Mouse (Mus musculus) limb, embryonic 11.5 days (tissue): ENCODE measurements at regions not wholly inside any gene's neighbourhood (a gene's known extent, or its start where the extent isn't known, plus 50 kb on each side); places are given as distances from the start of the nearest gene placed in this dataset.
"Not testable (repeated sequence)": the region's sequence is repeated elsewhere in the genome, so short reads cannot be mapped to it uniquely, and the experiment has no call there.

ENCODE experiments used
- ATAC-seq: fragments of 200-750 bp; cut with Nextera tagmentation; 2 replicates; pipeline ENCODE4 v1.8.0; 2017; ENCODE audit warnings: low read depth; ENCODE audit not compliant: insufficient number of reproducible peaks, low FRiP score, low TSS enrichment
- DNase-seq: peaks from one replicate; pipeline ENCODE4 v3.0.0-alpha.2; 2015; ENCODE audit warnings: low spot score
- H3K27ac ChIP-seq: fragments of 300-500 bp; sonication (generic); replicated peaks from 2 replicates; pipeline ENCODE4 v1.5.1; 2014; ENCODE audit warnings: low read depth, mild to moderate bottlenecking, low read length
- H3K27me3 ChIP-seq: fragments of 300-500 bp; sonication (generic); 2 replicates; pipeline ENCODE4 v1.6.1; 2014; ENCODE audit warnings: mild to moderate bottlenecking, low read length, mixed read lengths; ENCODE audit not compliant: control insufficient read depth, insufficient read depth
- H3K36me3 ChIP-seq: fragments of 300-500 bp; sonication (generic); 2 replicates; pipeline ENCODE4 v1.6.1; 2014; ENCODE audit warnings: mild to moderate bottlenecking, low read length, moderate library complexity, mixed read lengths; ENCODE audit not compliant: control insufficient read depth, insufficient read depth
- H3K4me1 ChIP-seq: fragments of 300-500 bp; sonication (generic); 2 replicates; pipeline ENCODE4 v1.6.1; 2014; ENCODE audit warnings: low read length, mixed read lengths; ENCODE audit not compliant: control insufficient read depth, insufficient read depth
- H3K4me2 ChIP-seq: fragments of 300-500 bp; sonication (generic); 2 replicates; pipeline ENCODE4 v1.6.1; 2014; ENCODE audit warnings: low read depth, mild to moderate bottlenecking, moderate library complexity; ENCODE audit not compliant: severe bottlenecking
- H3K4me3 ChIP-seq: fragments of 300-500 bp; sonication (generic); 2 replicates; pipeline ENCODE4 v1.5.1; 2014; ENCODE audit warnings: low read depth, low read length
- H3K9ac ChIP-seq: fragments of 300-500 bp; sonication (generic); 2 replicates; pipeline ENCODE4 v1.6.1; 2014; ENCODE audit warnings: mild to moderate bottlenecking, low read length
- H3K9me3 ChIP-seq: fragments of 300-500 bp; sonication (generic); 2 replicates; pipeline ENCODE4 v1.6.1; 2016; ENCODE audit warnings: low read length; ENCODE audit not compliant: control insufficient read depth
- WGBS: fragments of 180-500 bp; shearing (Covaris S2); extraction: QIAGEN DNeasy Blood & Tissue Kit; methylation state at CpG from one replicate; pipeline ENCODE4 v1.1.7; 2014; 5-methylcytosine and 5-hydroxymethylcytosine counted together

- not testable (repeated sequence) for H3K4me1 ChIP-seq, H3K4me3 ChIP-seq, H3K36me3 ChIP-seq, H3K27me3 ChIP-seq, ATAC-seq, H3K4me2 ChIP-seq, H3K27ac ChIP-seq, H3K9ac ChIP-seq, H3K9me3 ChIP-seq, DNase-seq
- WGBS = 72% methylated on average over 2 of the region's 2 CpGs
Observed at GRCm38 (mm10) chr19:3158149-3158548, 124.6 kb upstream of the Mrpl21 start.

- no peak overlapping the region for H3K9ac ChIP-seq
- H3K27ac ChIP-seq = no peak overlapping the region
- peaks cover 3% of the 10 kb centered on the region; the same call in 1 of the 2 replicates for H3K9me3 ChIP-seq
- no peaks in the 10 kb centered on the region for H3K36me3 ChIP-seq
- H3K27me3 ChIP-seq = no peaks in the 10 kb centered on the region
- H3K4me2 ChIP-seq = no peak overlapping the region
- no peak for DNase-seq
- H3K4me1 ChIP-seq = no peaks in the 10 kb centered on the region
- WGBS = 85% methylated on average over 12 of the region's 12 CpGs
- no peak overlapping the region for H3K4me3 ChIP-seq
- ATAC-seq = no peak
Observed at GRCm38 (mm10) chr19:3159346-3159745, 123.4 kb upstream of the Mrpl21 start.

- Histone ChIP-seq H3K27me3 (no peaks in the 10 kb centered on the region), H3K9ac (no peak overlapping the region), H3K4me2 (no peak overlapping the region), H3K4me1 (no peaks in the 10 kb centered on the region), H3K4me3 (no peak overlapping the region), H3K9me3 (no peaks in the 10 kb centered on the region), H3K27ac (no peak overlapping the region), H3K36me3 (no peaks in the 10 kb centered on the region)
- 63% methylated on average over 7 of the region's 7 CpGs for WGBS
- no peak for ATAC-seq
- no peak for DNase-seq
Observed at GRCm38 (mm10) chr19:3167683-3168082, 115.0 kb upstream of the Mrpl21 start.

GRCm38 (mm10) chr19:3182625-3183024 lies 100.1 kb upstream of the Mrpl21 start:
- no peak for ATAC-seq
- WGBS = 62% methylated on average over 2 of the region's 2 CpGs

GRCm38 (mm10) chr19:3192644-3193043 lies 90.1 kb upstream of the Mrpl21 start:
- Histone ChIP-seq H3K9me3 (no peaks in the 10 kb centered on the region), H3K9ac (no peak overlapping the region), H3K4me2 (no peak overlapping the region), H3K4me3 (no peak overlapping the region), H3K36me3 (no peaks in the 10 kb centered on the region), H3K4me1 (no peaks in the 10 kb centered on the region), H3K27ac (no peak overlapping the region), H3K27me3 (no peaks in the 10 kb centered on the region)
- ATAC-seq (no peak), DNase-seq (no peak)

More at GRCm38 (mm10) chr19:3182625-3183024, 100.1 kb upstream of the Mrpl21 start:
- no peak for DNase-seq
- H3K9me3 ChIP-seq = no peaks in the 10 kb centered on the region
- no peak overlapping the region for H3K4me2 ChIP-seq
- no peaks in the 10 kb centered on the region for H3K36me3 ChIP-seq
- no peaks in the 10 kb centered on the region for H3K4me1 ChIP-seq
- no peak overlapping the region for H3K4me3 ChIP-seq
- no peaks in the 10 kb centered on the region for H3K27me3 ChIP-seq
- H3K27ac ChIP-seq = no peak overlapping the region
- no peak overlapping the region for H3K9ac ChIP-seq

- not testable (repeated sequence) for DNase-seq, H3K9me3 ChIP-seq, H3K4me3 ChIP-seq, H3K27ac ChIP-seq, H3K36me3 ChIP-seq, H3K4me1 ChIP-seq, H3K27me3 ChIP-seq, H3K4me2 ChIP-seq, ATAC-seq, H3K9ac ChIP-seq
- 62% methylated on average over 5 of the region's 5 CpGs for WGBS
Observed at GRCm38 (mm10) chr19:3204504-3204903, 78.2 kb upstream of the Mrpl21 start.

- WGBS = 84% methylated on average over 21 of the region's 28 CpGs
- not testable (repeated sequence) for H3K36me3 ChIP-seq, H3K4me1 ChIP-seq, H3K9ac ChIP-seq, H3K27ac ChIP-seq, H3K9me3 ChIP-seq, H3K4me2 ChIP-seq, ATAC-seq, H3K27me3 ChIP-seq, DNase-seq, H3K4me3 ChIP-seq
Observed at GRCm38 (mm10) chr19:3205406-3205805, 77.3 kb upstream of the Mrpl21 start.

GRCm38 (mm10) chr19:3208283-3208682 lies 74.4 kb upstream of the Mrpl21 start:
- Histone ChIP-seq H3K9ac (no peak overlapping the region), H3K27me3 (no peaks in the 10 kb centered on the region), H3K36me3 (no peaks in the 10 kb centered on the region), H3K4me3 (no peak overlapping the region), H3K4me2 (no peak overlapping the region), H3K9me3 (no peaks in the 10 kb centered on the region), H3K4me1 (no peaks in the 10 kb centered on the region), H3K27ac (no peak overlapping the region)
- 14% methylated on average over 4 of the region's 4 CpGs for WGBS
- DNase-seq (peak; percentile 61), ATAC-seq (no peak)
